Mouse (Mus musculus) liver, embryonic 14.5 days (tissue): ENCODE results near the gene Ap1m1. TPM values are rescaled to one million over a fixed set of nuclear protein-coding genes. Genes with fewer than 3 reads are reported as not detected.

Source experiments
- ATAC-seq: fragments of 200-750 bp; cut with Nextera tagmentation; 2 replicates; pipeline ENCODE4 v1.8.0; 2017; ENCODE audit warnings: moderate number of reproducible peaks, mild to moderate bottlenecking, moderate library complexity; ENCODE audit not compliant: insufficient read depth
- DNase-seq, 3 experiments: peaks; one replicate each; pipeline ENCODE4 v3.0.0-alpha.2; 2012 to 2013; ENCODE audit warnings: low read depth in 3 of 3, low spot score in 3 of 3
- H3K27ac ChIP-seq: fragments of 300-500 bp; sonication (generic); 2 replicates; pipeline ENCODE4 v1.5.1; 2014; ENCODE audit warnings: moderate library complexity, mild to moderate bottlenecking, control low read depth, inconsistent platforms
- H3K27me3 ChIP-seq: fragments of 300-500 bp; sonication (generic); 2 replicates; pipeline ENCODE4 v1.6.1; 2014; ENCODE audit warnings: mild to moderate bottlenecking, low read length, moderate library complexity; ENCODE audit not compliant: control insufficient read depth, insufficient read depth
- H3K36me3 ChIP-seq: fragments of 300-500 bp; sonication (generic); replicated peaks from 2 replicates; pipeline ENCODE4 v1.6.1; 2014; ENCODE audit warnings: low read depth; ENCODE audit not compliant: control insufficient read depth, insufficient read depth
- H3K4me1 ChIP-seq, 2 experiments: fragments of 200-500 bp in 1 of 2; fragments of 300-500 bp in 1 of 2; sonication (generic) in 1 of 2; replicated peaks; 2 replicates each; pipeline ENCODE4 v1.6.1; 2012 to 2014; ENCODE audit warnings: antibody characterized with exemption in 1 of 2, inconsistent platforms in 1 of 2, low read length in 1 of 2; ENCODE audit not compliant: control insufficient read depth in 2 of 2, insufficient read depth in 2 of 2
- H3K4me2 ChIP-seq: fragments of 300-500 bp; sonication (generic); 2 replicates; pipeline ENCODE4 v1.6.1; 2014; ENCODE audit warnings: low read depth, mild to moderate bottlenecking, control low read depth, moderate library complexity
- H3K4me3 ChIP-seq, 2 experiments: fragments of 200-500 bp in 1 of 2; fragments of 300-500 bp in 1 of 2; sonication (generic) in 1 of 2; 2 replicates each; pipeline ENCODE4 v1.5.1; 2012 to 2014; ENCODE audit warnings: low read depth in 2 of 2, low read length in 2 of 2, mild to moderate bottlenecking in 2 of 2, control low read depth in 1 of 2, inconsistent platforms in 1 of 2, moderate library complexity in 1 of 2; ENCODE audit not compliant: insufficient read depth in 1 of 2
- H3K9ac ChIP-seq: fragments of 300-500 bp; sonication (generic); replicated peaks from 2 replicates; pipeline ENCODE4 v1.6.1; 2014; ENCODE audit warnings: mild to moderate bottlenecking, control low read depth, moderate library complexity
- H3K9me3 ChIP-seq: fragments of 300-500 bp; sonication (generic); 2 replicates; pipeline ENCODE4 v1.6.1; 2016; ENCODE audit warnings: low read length, mixed read lengths; ENCODE audit not compliant: control insufficient read depth
- CTCF ChIP-seq: IDR thresholded peaks from 2 replicates; pipeline ENCODE4 v1.5.1; 2016; ENCODE audit warnings: antibody characterized with exemption, low read depth, control low read depth
- EP300 ChIP-seq: IDR thresholded peaks from 2 replicates; pipeline ENCODE4 v1.6.1; 2016; ENCODE audit warnings: antibody characterized with exemption, low read depth
- WGBS: fragments of 180-500 bp; shearing (Covaris S2); extraction: QIAGEN DNeasy Blood & Tissue Kit; methylation state at CpG from one replicate; pipeline ENCODE4 v1.1.7; 2014; ENCODE audit not compliant: insufficient replicate concordance; 5-methylcytosine and 5-hydroxymethylcytosine counted together
- polyA plus RNA-seq, 2 experiments: library from polyadenylated mRNA; depleted of rRNA in 1 of 2; stranded (reverse) in 1 of 2; unstranded in 1 of 2; fragments of >200 nt; fragmentation: Nextera tagmentation in 1 of 2; extraction: Ambion mirVana in 1 of 2; gene quantifications; 2 replicates each; pipeline versions ENCODE4 v1.2.1 to v1.2.3; 2012 to 2014

The Ap1m1 gene
- polyA plus RNA-seq, 2 experiments = 38.8 to 46.7 TPM

DNA sequence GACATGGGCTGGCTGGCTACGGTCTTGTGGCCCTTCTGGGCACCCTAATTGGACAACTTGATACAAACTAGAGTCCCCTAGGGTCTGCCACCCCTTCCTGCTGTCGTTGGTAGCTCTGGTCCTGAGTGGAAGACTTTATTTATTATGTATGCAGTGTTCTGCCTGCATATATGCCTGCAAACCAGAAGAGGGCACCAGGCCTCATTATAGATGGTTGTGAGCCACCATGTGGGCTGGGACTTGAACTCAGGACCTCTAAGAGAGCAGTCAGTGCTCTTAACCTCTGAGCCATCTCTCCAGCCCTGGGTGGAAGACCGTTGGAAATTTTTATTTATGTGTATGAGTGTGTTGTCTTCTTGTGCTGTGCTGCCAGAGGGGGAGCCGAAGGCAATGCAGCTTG lies 19.1 kb upstream of the Ap1m1 start:
- H3K4me3 ChIP-seq = peak overlapping the region; percentile 78 to 97
- peaks cover 2 to 9% of the 10 kb centered on the region in 2 experiments; a peak in 3 of 4 replicates for H3K4me1 ChIP-seq
- TF ChIP-seq CTCF (peak; percentile 68), EP300 (no peak)
- H3K9ac ChIP-seq = peak overlapping the region; percentile 74
- no peaks in the 10 kb centered on the region for H3K9me3 ChIP-seq
- H3K27ac ChIP-seq = no peak overlapping the region
- H3K27me3 ChIP-seq = no peaks in the 10 kb centered on the region
- no peak for ATAC-seq
- 66% methylated on average over 4 of the region's 4 CpGs for WGBS
- H3K36me3 ChIP-seq = peaks cover 25% of the 10 kb centered on the region
- DNase-seq = no peak
- peak overlapping the region; percentile 87 for H3K4me2 ChIP-seq

DNA sequence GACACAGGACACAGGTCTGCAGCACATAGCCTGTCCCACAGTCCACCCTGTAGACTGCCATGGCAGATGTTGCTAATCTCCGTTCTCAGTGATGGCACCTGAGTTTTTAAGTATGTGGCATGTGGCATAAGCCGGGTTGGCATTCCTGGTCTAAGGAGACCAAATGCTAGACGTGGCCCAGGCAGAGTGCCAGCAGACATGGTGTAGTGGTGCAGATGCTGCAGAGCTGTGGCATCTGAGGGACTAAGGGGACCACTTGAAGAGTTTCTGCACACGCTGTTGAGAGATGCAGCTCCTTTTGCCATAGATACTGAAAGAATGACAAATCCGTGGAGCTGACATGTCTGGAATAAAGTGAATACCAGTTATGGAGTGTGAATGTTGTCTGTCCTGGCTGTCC lies 17.2 kb upstream of the Ap1m1 start:
- WGBS = 79% methylated on average over 5 of the region's 5 CpGs
- H3K9me3 ChIP-seq = no peaks in the 10 kb centered on the region
- no peak overlapping the region for H3K4me3 ChIP-seq
- H3K27ac ChIP-seq = no peak overlapping the region
- no peak overlapping the region for H3K4me2 ChIP-seq
- peaks cover 2 to 7% of the 10 kb centered on the region in 2 experiments; a peak in 2 of 4 replicates for H3K4me1 ChIP-seq
- H3K27me3 ChIP-seq = no peaks in the 10 kb centered on the region
- H3K36me3 ChIP-seq = peaks cover 25% of the 10 kb centered on the region
- DNase-seq (no peak), ATAC-seq (no peak)
- TF ChIP-seq CTCF (no peak), EP300 (no peak)
- no peak overlapping the region for H3K9ac ChIP-seq

DNA sequence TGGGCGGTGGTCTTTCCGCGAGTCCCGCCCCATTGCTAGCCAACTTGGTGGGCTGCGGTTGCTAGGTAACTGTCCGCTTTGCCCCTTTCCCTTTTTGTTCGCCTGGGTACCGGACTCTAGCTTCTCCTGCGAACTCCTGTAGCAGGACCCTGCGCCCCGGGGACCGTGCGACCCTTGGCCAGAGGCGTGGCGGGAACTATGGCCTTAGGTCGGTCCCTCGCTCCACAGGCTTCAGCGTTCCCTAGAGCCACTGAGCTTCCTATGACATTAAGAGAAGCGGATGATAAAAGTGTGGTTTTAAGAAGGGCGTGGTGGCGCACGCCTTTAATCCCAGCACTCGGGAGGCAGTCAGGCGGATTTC lies 565 bp downstream of the Ap1m1 start:
- no peaks in the 10 kb centered on the region for H3K27me3 ChIP-seq
- no peak for TF ChIP-seq EP300
- no peak for TF ChIP-seq CTCF
- no peaks in the 10 kb centered on the region for H3K9me3 ChIP-seq
- under 1% methylated on average over 24 of the region's 24 CpGs for WGBS
- peaks cover 10 to 21% of the 10 kb centered on the region in 2 experiments for H3K4me1 ChIP-seq
- H3K27ac ChIP-seq = peak overlapping the region; percentile 90
- peak overlapping the region; percentile 91 for H3K4me2 ChIP-seq
- DNase-seq (no peak), ATAC-seq (peak; percentile 13)
- H3K36me3 ChIP-seq = no peaks in the 10 kb centered on the region; the same call in 1 of the 2 replicates
- H3K9ac ChIP-seq = peak overlapping the region; percentile 79
- peak overlapping the region; percentile 78 to 89 for H3K4me3 ChIP-seq

DNA sequence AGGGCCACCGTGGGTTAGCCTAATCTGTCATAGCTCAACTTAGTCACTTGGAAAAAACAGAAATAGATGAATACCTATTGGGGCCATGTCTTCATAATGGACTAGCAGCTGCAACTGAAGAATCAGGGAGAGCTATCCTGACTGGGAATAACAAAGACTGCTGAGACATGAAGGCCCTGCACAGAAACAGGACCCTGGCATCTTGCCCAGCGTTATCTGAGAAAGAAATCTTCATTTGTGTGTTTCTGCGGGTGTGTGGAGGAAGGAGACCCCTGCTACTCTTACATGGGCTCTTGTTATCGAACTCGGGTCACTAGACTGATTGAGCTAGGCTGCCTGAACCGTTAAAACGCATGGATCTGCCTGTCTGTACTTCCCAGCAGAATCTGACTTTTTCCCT lies 1.1 kb downstream of the Ap1m1 start:
- H3K27me3 ChIP-seq = no peaks in the 10 kb centered on the region
- H3K4me2 ChIP-seq = peak overlapping the region; percentile 91
- H3K4me1 ChIP-seq = peaks cover 10 to 21% of the 10 kb centered on the region in 2 experiments
- DNase-seq = no peak
- no peaks in the 10 kb centered on the region; the same call in 1 of the 2 replicates for H3K36me3 ChIP-seq
- ATAC-seq = no peak
- 55% methylated on average over 7 of the region's 7 CpGs for WGBS
- peak overlapping the region; percentile 79; the same call in 1 of the 2 replicates for H3K9ac ChIP-seq
- H3K27ac ChIP-seq = no peak overlapping the region
- no peaks in the 10 kb centered on the region for H3K9me3 ChIP-seq
- no peak for TF ChIP-seq CTCF
- no peak for TF ChIP-seq EP300
- H3K4me3 ChIP-seq = peak overlapping the region; percentile 78 to 89

GRCm38 (mm10) chr8:72242226-72242625 lies 2.4 kb downstream of the Ap1m1 start:
- peaks cover 10 to 21% of the 10 kb centered on the region in 2 experiments for H3K4me1 ChIP-seq
- no peaks in the 10 kb centered on the region; the same call in 1 of the 2 replicates for H3K36me3 ChIP-seq
- ATAC-seq = no peak
- no peak overlapping the region for H3K4me3 ChIP-seq
- 72% methylated on average over 1 of the region's 1 CpGs for WGBS
- H3K27ac ChIP-seq = no peak overlapping the region
- DNase-seq = no peak
- no peaks in the 10 kb centered on the region for H3K27me3 ChIP-seq
- no peak overlapping the region for H3K9ac ChIP-seq
- H3K4me2 ChIP-seq = no peak overlapping the region
- H3K9me3 ChIP-seq = no peaks in the 10 kb centered on the region
- TF ChIP-seq EP300 = no peak
- TF ChIP-seq CTCF = no peak
